ENCODE assay signal across 8 mouse cellular contexts in genomic region chr8:120071684-120072083, GRCm38 (mm10). TPM values are rescaled to one million over a fixed set of nuclear protein-coding genes. Genes with fewer than 3 reads are reported as not detected.
DNase-seq lines count a peak whose midpoint lies in the region; ATAC-seq and TF ChIP-seq lines count a peak whose summit lies in the region.

No protein-coding gene starts in this region.

- no peak overlapping the region for H3K4me3 ChIP-seq in hindbrain, embryonic 13.5 days
- H3K4me3 ChIP-seq in lung, postnatal 0 days (ENCODE audit: low read depth, low read length) = no peak overlapping the region

- no peak overlapping the region for H3K27ac ChIP-seq in hindbrain, embryonic 13.5 days
- H3K27ac ChIP-seq in lung, postnatal 0 days (ENCODE audit: low read length) = no peak overlapping the region

- no peak overlapping the region for H3K4me2 ChIP-seq in hindbrain, embryonic 13.5 days
- H3K4me2 ChIP-seq in lung, postnatal 0 days (replicated peaks; ENCODE audit: low read depth, low read length) = no peak overlapping the region

- H3K9me3 ChIP-seq in hindbrain, embryonic 13.5 days = no peaks in the 10 kb centered on the region
- no peaks in the 10 kb centered on the region for H3K9me3 ChIP-seq in lung, postnatal 0 days (ENCODE audit: low read length)

- H3K9ac ChIP-seq in hindbrain, embryonic 13.5 days = no peak overlapping the region
- no peak overlapping the region for H3K9ac ChIP-seq in lung, postnatal 0 days (replicated peaks; ENCODE audit: low read depth)

- ATAC-seq in hindbrain, embryonic 13.5 days (ENCODE audit: low FRiP score) = peak; percentile 71
- ATAC-seq in lung, postnatal 0 days = peak; percentile 80

- H3K27me3 ChIP-seq in hindbrain, embryonic 13.5 days = 0 out of 2 replicates have a peak, but pooled peaks cover 2% of the 10 kb centered on the region
- no peaks in the 10 kb centered on the region for H3K27me3 ChIP-seq in lung, postnatal 0 days (replicated peaks; ENCODE audit: insufficient read depth, low read length)

- peak; percentile 73 for DNase-seq in R1 (ENCODE audit: low read depth, low spot score)
- peak; percentile 85 for DNase-seq in cerebellum, adult 9-11 months
- peak; percentile 61 to 91 for DNase-seq in frontal cortex, adult 2 months (ENCODE audit: extremely low spot score in 1 of 2, low spot score in 1 of 2)
- peak; percentile 88 to 91 for DNase-seq in layer of hippocampus, postnatal 10 days (ENCODE audit: low spot score in 2 of 2)
- DNase-seq in lung, postnatal 0 days (ENCODE audit: low spot score) = peak; percentile 73
- peak; percentile 83 for DNase-seq in retina, postnatal 1 day
- DNase-seq in thymus, postnatal 36 days = peak; percentile 69 to 79

- peak; percentile 97 for TF ChIP-seq CTCF in lung, postnatal 0 days (IDR thresholded peaks at IDR 0.05)

- 28% methylated on average over 4 of the region's 4 CpGs for WGBS in hindbrain, embryonic 13.5 days
- 28% methylated on average over 4 of the region's 4 CpGs for WGBS in lung, postnatal 0 days

- no peaks in the 10 kb centered on the region for H3K36me3 ChIP-seq in hindbrain, embryonic 13.5 days
- no peaks in the 10 kb centered on the region for H3K36me3 ChIP-seq in lung, postnatal 0 days (ENCODE audit: insufficient read depth, low read length)

- peaks cover 14% of the 10 kb centered on the region; the same call in 1 of the 2 replicates for H3K4me1 ChIP-seq in hindbrain, embryonic 13.5 days (replicated peaks)
- no peaks in the 10 kb centered on the region for H3K4me1 ChIP-seq in lung, postnatal 0 days (ENCODE audit: insufficient read depth, low read depth, low read length)

- no peak for TF ChIP-seq EP300 in lung, postnatal 0 days (IDR thresholded peaks at IDR 0.05)

RNA-seq across cellular contexts. Expression of gene Zdhhc7, which starts 29.6 kb away (rescaled TPM):
- polyA plus RNA-seq in frontal cortex, adult 2 months (2012; rRNA removed) = 33.5 and 36.6 TPM in 2 replicates
- 27.9 and 29.3 TPM in 2 replicates for polyA plus RNA-seq in hindbrain, embryonic 13.5 days (2015; fragmentation: Nextera tagmentation; extraction: Ambion mirVana)
- total RNA-seq in layer of hippocampus, postnatal 10 days (2021) = 10 to 100 TPM; 37.7 to 40.4 TPM
- polyA plus RNA-seq in lung, postnatal 0 days (2015; fragmentation: Nextera tagmentation; extraction: Ambion mirVana) = 31.0 and 33.0 TPM in 2 replicates

RNA-seq across cellular contexts. Expression of gene 6430548M08Rik, which starts 42.3 kb away (rescaled TPM):
- 202 and 212 TPM in 2 replicates for polyA plus RNA-seq in frontal cortex, adult 2 months (2012; rRNA removed)
- 23.2 and 24.8 TPM in 2 replicates for polyA plus RNA-seq in hindbrain, embryonic 13.5 days (2015; fragmentation: Nextera tagmentation; extraction: Ambion mirVana)
- 10 to 100 TPM; 76.5 to 86.8 TPM for total RNA-seq in layer of hippocampus, postnatal 10 days (2021)
- 16.3 and 16.6 TPM in 2 replicates for polyA plus RNA-seq in lung, postnatal 0 days (2015; fragmentation: Nextera tagmentation; extraction: Ambion mirVana)
